Comparison of ENCODE assay signal across 1 mouse cellular context in the genomic region with DNA sequence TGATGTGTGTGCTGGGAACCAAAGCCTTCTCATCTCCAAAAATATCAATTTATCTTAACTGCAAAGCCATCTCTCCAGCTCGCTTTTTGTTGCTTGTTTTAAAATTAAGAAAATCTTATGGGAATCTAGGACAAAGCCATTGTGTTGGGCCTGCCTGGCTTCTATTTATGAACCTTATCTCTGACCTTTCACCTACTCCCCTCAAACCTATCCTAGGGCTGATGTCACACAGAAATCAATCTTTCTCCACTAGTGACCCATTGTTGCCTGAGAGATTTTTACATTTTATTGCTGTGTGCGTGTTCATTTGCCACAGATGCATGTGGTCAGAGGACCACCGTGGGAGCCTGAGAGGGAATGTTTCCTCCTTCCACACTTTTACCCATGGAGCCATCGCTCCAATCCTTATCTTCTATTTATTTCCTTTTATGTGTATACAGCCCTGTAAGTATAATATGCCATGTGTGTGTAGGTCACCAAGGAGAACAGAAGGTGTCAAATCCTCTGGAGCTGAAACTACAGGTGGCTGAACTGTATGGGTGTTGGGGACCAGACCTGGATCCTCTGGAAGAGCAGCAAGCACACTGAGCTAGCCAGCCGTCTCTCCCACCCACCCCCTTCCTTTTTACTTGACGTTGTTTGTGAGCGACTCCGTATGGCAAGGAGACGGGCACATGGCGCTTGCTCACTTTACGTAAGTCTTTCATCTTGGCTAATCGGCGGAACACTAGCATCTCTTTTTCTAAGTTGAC.
TF ChIP-seq lines count a peak whose summit lies in the region.

No protein-coding gene starts in this region.

TF ChIP-seq in CH12.LX, 34 proteins besides CTCF, POLR2A, EP300 and RAD21 (continued from another document):
- TF ChIP-seq POLR2AphosphoS2 (IDR thresholded peaks at IDR 0.05; ENCODE audit: low read depth, low read length): 0 out of 2 replicates have a peak, but pooled peaks have one; percentile 52
TF ChIP-seq in CH12.LX: peak in this region for 1.
